9 mouse cellular contexts compared by ENCODE assay signal in the genomic region with DNA sequence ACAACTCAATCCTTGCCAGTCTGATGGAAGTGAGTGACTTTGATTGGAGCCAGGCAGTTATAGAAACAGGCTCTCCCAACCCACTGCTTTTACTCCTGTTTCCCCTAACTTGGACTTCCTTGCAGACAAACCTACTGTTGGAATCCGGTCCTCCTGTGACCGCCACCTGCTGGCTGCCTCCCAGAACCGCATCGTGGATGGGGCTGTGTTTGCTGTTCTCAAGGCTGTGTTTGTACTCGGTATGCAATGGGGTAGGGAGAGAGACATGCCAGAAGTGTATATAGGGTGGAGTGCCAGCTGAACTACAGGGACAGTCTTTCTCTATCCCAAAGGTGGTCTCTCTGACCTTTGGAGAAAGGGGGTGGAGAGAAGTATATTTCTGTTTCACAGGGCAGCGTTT. TPM values are rescaled to one million over a fixed set of nuclear protein-coding genes. Genes with fewer than 3 reads are reported as not detected.
DNase-seq lines count a peak whose midpoint lies in the region; ATAC-seq and TF ChIP-seq lines count a peak whose summit lies in the region.
"Had no signal": no experiment of that assay in that cellular context is flagged by ENCODE, and none has a peak within 500 bp of the region (broad histone marks: within the 10 kb centered on the region; RNA-seq: fewer than 3 reads in every experiment).

No protein-coding gene starts in this region.

- H3K27me3 ChIP-seq in embryonic facial prominence, embryonic 11.5 days (ENCODE audit: control insufficient read depth, insufficient read depth, low read length): no peaks in the 10 kb centered on the region
- H3K27me3 ChIP-seq in hindbrain, postnatal 0 days (ENCODE audit: insufficient read depth, low read length): no peaks in the 10 kb centered on the region
- H3K27me3 ChIP-seq in liver, embryonic 12.5 days (replicated peaks): peaks cover 7% of the 10 kb centered on the region; the same call in 1 of the 2 replicates

- 30% methylated on average over 6 of the region's 6 CpGs for WGBS in embryonic facial prominence, embryonic 11.5 days
- WGBS in hindbrain, postnatal 0 days: 25% methylated on average over 6 of the region's 6 CpGs
- 23% methylated on average over 6 of the region's 6 CpGs for WGBS in liver, embryonic 12.5 days (ENCODE audit: insufficient replicate concordance)

- no peaks in the 10 kb centered on the region; the same call in 1 of the 2 replicates for H3K36me3 ChIP-seq in embryonic facial prominence, embryonic 11.5 days (replicated peaks; ENCODE audit: control insufficient read depth, insufficient read depth, low read depth, low read length)
- H3K36me3 ChIP-seq in hindbrain, postnatal 0 days (ENCODE audit: insufficient read depth, low read length): peaks cover 16% of the 10 kb centered on the region; the same call in 1 of the 2 replicates
- peaks cover 100% of the 10 kb centered on the region for H3K36me3 ChIP-seq in liver, embryonic 12.5 days

- no peaks in the 10 kb centered on the region for H3K4me1 ChIP-seq in embryonic facial prominence, embryonic 11.5 days (ENCODE audit: control insufficient read depth, insufficient read depth, low read length)
- no peaks in the 10 kb centered on the region for H3K4me1 ChIP-seq in hindbrain, postnatal 0 days (ENCODE audit: insufficient read depth, low read length)
- peaks cover 48% of the 10 kb centered on the region for H3K4me1 ChIP-seq in liver, embryonic 12.5 days

- H3K4me3 ChIP-seq in embryonic facial prominence, embryonic 11.5 days (ENCODE audit: low read depth, low read length): no peak overlapping the region
- H3K4me3 ChIP-seq in hindbrain, postnatal 0 days (ENCODE audit: low read length): no peak overlapping the region
- no peak overlapping the region for H3K4me3 ChIP-seq in liver, embryonic 12.5 days

- no peak overlapping the region for H3K9ac ChIP-seq in embryonic facial prominence, embryonic 11.5 days (replicated peaks; ENCODE audit: low read length)
- H3K9ac ChIP-seq in hindbrain, postnatal 0 days (replicated peaks; ENCODE audit: low read length): no peak overlapping the region
- H3K9ac ChIP-seq in liver, embryonic 12.5 days: no peak overlapping the region

- H3K27ac ChIP-seq in embryonic facial prominence, embryonic 11.5 days (replicated peaks; ENCODE audit: low read depth, low read length): no peak overlapping the region
- no peak overlapping the region for H3K27ac ChIP-seq in hindbrain, postnatal 0 days
- H3K27ac ChIP-seq in liver, embryonic 12.5 days: peak overlapping the region; percentile 97

- peak; percentile 54 to 72 for DNase-seq in right cerebral cortex, postnatal 10 days (ENCODE audit: low spot score in 2 of 2)
- no peak for DNase-seq in right cerebral cortex, postnatal 25 days
- DNase-seq in adrenal gland, adult (ENCODE audit: inconsistent age in 2 of 2, low spot score in 1 of 2): peak; percentile 46 to 78
- peak; percentile 65 for DNase-seq in embryonic facial prominence, embryonic 11.5 days (ENCODE audit: low spot score)
- DNase-seq in hindbrain, postnatal 0 days (ENCODE audit: low spot score): peak; percentile 64
- peak; percentile 77 for DNase-seq in naive thymus-derived CD4-positive, alpha-beta T cell, adult 2 months (ENCODE audit: low read depth)
- peak; percentile 83 for DNase-seq in thymus, postnatal 4 days

- no peaks in the 10 kb centered on the region for H3K9me3 ChIP-seq in embryonic facial prominence, embryonic 11.5 days (replicated peaks; ENCODE audit: control insufficient read depth, low read length)
- H3K9me3 ChIP-seq in hindbrain, postnatal 0 days (ENCODE audit: low read length): no peaks in the 10 kb centered on the region
- no peaks in the 10 kb centered on the region for H3K9me3 ChIP-seq in liver, embryonic 12.5 days (replicated peaks)

- TF ChIP-seq CTCF in hindbrain, postnatal 0 days (IDR thresholded peaks at IDR 0.05; ENCODE audit: low read depth): peak; percentile 79

- ATAC-seq in embryonic facial prominence, embryonic 11.5 days (replicated peaks; ENCODE audit: insufficient number of reproducible peaks, low FRiP score, low TSS enrichment, low read depth): no peak
- ATAC-seq in hindbrain, postnatal 0 days: peak; percentile 49; the same call in 1 of the 2 replicates
- ATAC-seq in liver, embryonic 12.5 days: no peak

- H3K4me2 ChIP-seq in embryonic facial prominence, embryonic 11.5 days (ENCODE audit: low read depth, low read length): no peak overlapping the region
- H3K4me2 ChIP-seq in hindbrain, postnatal 0 days (ENCODE audit: low read depth, low read length): no peak overlapping the region
- H3K4me2 ChIP-seq in liver, embryonic 12.5 days: no peak overlapping the region

RNA-seq across cellular contexts. Expression of gene Med12, which starts 11.7 kb away (rescaled TPM):
- 27.8 and 32.3 TPM in 2 replicates for polyA plus RNA-seq in embryonic facial prominence, embryonic 11.5 days (2014; fragmentation: Nextera tagmentation; extraction: Ambion mirVana)
- 50.0 and 64.9 TPM in 2 replicates for total RNA-seq in hindbrain, postnatal 0 days (2014; rRNA removed)
- 19.0 TPM in 2 replicates for polyA plus RNA-seq in hindbrain, postnatal 0 days (2015; fragmentation: Nextera tagmentation; extraction: Ambion mirVana)
- 24.8 and 28.5 TPM in 2 replicates for polyA plus RNA-seq in liver, embryonic 12.5 days (2016; fragmentation: Nextera tagmentation; extraction: Ambion mirVana)

RNA-seq across cellular contexts. Expression of gene Nlgn3, which starts 13.4 kb away (rescaled TPM):
- 14.2 and 15.6 TPM in 2 replicates for polyA plus RNA-seq in embryonic facial prominence, embryonic 11.5 days (2014; fragmentation: Nextera tagmentation; extraction: Ambion mirVana)
- total RNA-seq in hindbrain, postnatal 0 days (2014; rRNA removed): 152 and 171 TPM in 2 replicates
- polyA plus RNA-seq in hindbrain, postnatal 0 days (2015; fragmentation: Nextera tagmentation; extraction: Ambion mirVana): 59.7 and 70.1 TPM in 2 replicates
- 0.08 and 0.20 TPM in 2 replicates for polyA plus RNA-seq in liver, embryonic 12.5 days (2016; fragmentation: Nextera tagmentation; extraction: Ambion mirVana)

RNA-seq across cellular contexts. Expression of gene Gm20489, which starts 16.7 kb away (rescaled TPM):
- polyA plus RNA-seq in embryonic facial prominence, embryonic 11.5 days (2014; fragmentation: Nextera tagmentation; extraction: Ambion mirVana): not detected in 2 replicates
- not detected in 2 replicates for total RNA-seq in hindbrain, postnatal 0 days (2014; rRNA removed)
- polyA plus RNA-seq in hindbrain, postnatal 0 days (2015; fragmentation: Nextera tagmentation; extraction: Ambion mirVana): not detected in 2 replicates
- not detected in 2 replicates for polyA plus RNA-seq in liver, embryonic 12.5 days (2016; fragmentation: Nextera tagmentation; extraction: Ambion mirVana)
- polyA plus RNA-seq: heart, embryonic 14.5 days had no signal

RNA-seq across cellular contexts. Expression of gene Il2rg, which starts 17.5 kb away (rescaled TPM):
- polyA plus RNA-seq in embryonic facial prominence, embryonic 11.5 days (2014; fragmentation: Nextera tagmentation; extraction: Ambion mirVana): 3.9 and 4.1 TPM in 2 replicates
- total RNA-seq in hindbrain, postnatal 0 days (2014; rRNA removed): 1.7 and 2.7 TPM in 2 replicates
- 5.1 and 5.8 TPM in 2 replicates for polyA plus RNA-seq in hindbrain, postnatal 0 days (2015; fragmentation: Nextera tagmentation; extraction: Ambion mirVana)
- 11.9 and 12.2 TPM in 2 replicates for polyA plus RNA-seq in liver, embryonic 12.5 days (2016; fragmentation: Nextera tagmentation; extraction: Ambion mirVana)

RNA-seq across cellular contexts. Expression of gene Gm614, which starts 21.7 kb away (rescaled TPM):
- polyA plus RNA-seq in embryonic facial prominence, embryonic 11.5 days (2014; fragmentation: Nextera tagmentation; extraction: Ambion mirVana): not detected in 2 replicates
- total RNA-seq in hindbrain, postnatal 0 days (2014; rRNA removed): not detected in 2 replicates
- polyA plus RNA-seq in hindbrain, postnatal 0 days (2015; fragmentation: Nextera tagmentation; extraction: Ambion mirVana): not detected in 2 replicates
- not detected in 2 replicates for polyA plus RNA-seq in liver, embryonic 12.5 days (2016; fragmentation: Nextera tagmentation; extraction: Ambion mirVana)
- polyA plus RNA-seq: heart, embryonic 14.5 days had no signal

Comparison
In these comparisons a context has a peak if more than half of its experiments do, and no peak if none do; other contexts are left out.
1. RNA of gene Nlgn3, which starts 13.4 kb away (polyA plus RNA-seq): 59.7 to 70.1 TPM in hindbrain, postnatal 0 days and 14.2 to 15.6 TPM in embryonic facial prominence, embryonic 11.5 days; 0.08 to 0.20 TPM in liver, embryonic 12.5 days; every median in the first group is over 10 times any median in the second.